Mouse (Mus musculus): Measurements from ENCODE around the gene Ofd1.
A peak's percentile ranks its signal among the peaks of the same experiment; 100 is the strongest.

The Ofd1 gene

DNA sequence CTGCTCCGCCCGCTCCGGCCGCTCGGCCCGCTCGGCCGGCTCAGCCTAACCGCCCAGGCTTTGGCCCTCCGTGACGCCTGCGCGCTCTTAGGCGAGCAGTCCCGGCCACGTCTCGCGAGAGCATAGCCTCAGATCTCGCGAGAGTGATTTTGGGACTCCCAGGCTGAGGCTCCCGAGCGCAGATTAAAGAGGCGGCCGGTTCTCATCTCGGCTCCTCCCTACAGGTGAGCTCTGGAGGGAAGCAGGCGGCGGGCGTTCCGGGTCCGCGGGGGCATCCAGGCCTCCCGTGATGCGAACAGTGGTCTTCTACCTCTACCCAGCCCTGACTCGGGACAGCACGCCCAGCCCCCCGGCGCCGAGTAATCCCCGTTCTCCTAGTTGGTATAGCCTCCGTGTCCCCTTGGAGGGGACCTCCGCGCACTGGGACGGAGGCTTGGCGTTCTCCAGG lies at the start of gene Ofd1:
Gene Ofd1, minus strand, starts transcription at position 89 of the 448 bp plus-strand sequence.
- DNase-seq (ENCODE audit: low spot score): peak; percentile 86

DNA sequence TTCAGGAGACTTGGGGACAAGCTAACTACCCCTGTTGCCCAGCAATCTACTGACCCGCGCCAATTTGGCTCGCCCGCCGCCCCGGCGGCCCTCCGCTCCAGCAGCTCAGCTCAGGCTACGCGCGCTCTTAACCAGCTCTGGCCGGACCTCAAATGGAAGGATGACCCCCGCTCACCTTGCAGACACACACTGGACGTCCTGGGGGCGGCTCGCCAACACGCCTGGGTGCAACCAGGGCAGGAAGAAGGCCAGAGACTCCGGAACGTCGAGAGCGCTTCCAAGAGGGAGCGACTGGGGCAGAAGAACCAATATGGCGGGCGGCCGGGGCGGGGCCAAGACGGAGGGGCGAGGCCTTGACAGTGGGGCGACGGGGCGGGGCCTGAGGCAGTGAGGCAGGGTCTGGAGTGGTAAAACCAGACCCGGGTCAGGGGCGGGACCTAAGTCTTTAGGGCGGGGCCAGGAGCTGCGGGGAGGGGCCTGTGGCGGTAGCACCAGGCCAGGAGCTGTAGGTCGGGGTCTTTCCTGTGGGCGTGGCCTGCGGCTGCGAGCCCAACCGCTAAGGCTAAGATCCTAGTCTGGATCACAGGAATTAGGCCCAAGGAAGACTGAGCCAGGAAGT lies 39.0 kb upstream of the Ofd1 start, which contains the start of gene Rab9:
Gene Rab9, minus strand, starts transcription at position 503 of the 619 bp plus-strand sequence.
- peak; percentile 91 for DNase-seq (ENCODE audit: low spot score)

- DNase-seq (ENCODE audit: low spot score): peak; percentile 2
Observed at GRCm38 (mm10) chrX:166478631-166479364, 38.3 kb upstream of the Ofd1 start.

DNA sequence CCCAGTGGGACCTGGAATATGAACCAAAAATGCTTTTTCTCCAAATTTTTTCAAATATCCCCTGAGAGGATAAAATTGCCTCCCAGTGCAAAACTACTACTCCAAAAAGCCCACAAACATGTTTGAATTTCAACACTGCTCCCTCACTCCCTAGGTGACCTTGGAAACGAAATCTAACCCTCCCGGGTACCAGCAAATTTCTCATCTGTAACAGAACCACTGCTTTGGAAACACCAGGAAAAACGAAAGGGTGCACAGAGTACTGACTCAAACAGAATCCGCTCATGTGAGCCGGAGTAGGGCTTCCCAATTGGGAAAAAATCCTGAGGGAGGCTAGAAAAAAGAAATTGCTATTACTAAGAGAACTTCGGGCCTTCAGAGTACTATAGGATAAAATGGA lies 36.9 kb upstream of the Ofd1 start:
- DNase-seq (ENCODE audit: low spot score): no peak

DNA sequence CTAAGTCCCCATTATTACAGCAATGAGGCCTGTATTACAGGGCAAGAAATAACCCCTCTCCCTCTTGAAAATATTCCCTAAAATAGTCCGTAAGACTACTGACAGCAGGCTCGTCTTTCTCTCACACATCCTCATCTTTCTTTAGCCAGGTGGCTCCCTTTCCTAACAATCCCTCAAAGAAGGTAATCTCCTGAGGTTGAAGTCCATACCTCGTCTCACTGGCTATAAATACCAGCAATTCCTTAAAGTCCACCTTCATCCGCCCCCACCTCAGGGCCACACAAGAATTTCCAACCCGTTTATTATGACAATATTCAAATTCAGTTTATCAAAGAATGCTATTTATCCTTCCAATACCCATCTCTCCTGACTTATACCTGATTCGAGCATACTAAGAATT lies 32.1 kb upstream of the Ofd1 start:
- DNase-seq (ENCODE audit: low spot score): no peak

- no peak for DNase-seq (ENCODE audit: low spot score)
Observed at GRCm38 (mm10) chrX:166468321-166468720, 27.8 kb upstream of the Ofd1 start.

- DNase-seq (ENCODE audit: low spot score): no peak
Observed at GRCm38 (mm10) chrX:166455525-166455924, 15.0 kb upstream of the Ofd1 start.

DNA sequence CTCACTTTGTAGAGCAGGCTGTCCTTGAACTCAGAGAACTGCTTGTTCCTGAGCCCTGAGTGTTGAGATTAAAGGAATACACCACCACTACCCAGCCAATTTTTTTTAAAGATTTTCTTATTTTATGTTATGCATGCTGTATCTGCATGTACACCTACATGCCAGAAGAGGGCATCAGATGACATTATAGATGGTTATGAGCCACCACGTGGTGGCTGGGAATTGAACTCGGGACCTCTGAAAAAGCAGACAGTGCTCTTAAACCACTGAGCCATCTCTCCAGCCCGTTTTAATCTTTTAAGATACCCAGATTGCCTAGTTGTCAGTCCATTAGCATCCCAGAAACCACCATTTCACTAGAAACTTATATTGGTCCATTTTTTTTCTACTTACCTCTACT lies 13.8 kb upstream of the Ofd1 start:
- no peak for DNase-seq (ENCODE audit: low spot score)

DNA sequence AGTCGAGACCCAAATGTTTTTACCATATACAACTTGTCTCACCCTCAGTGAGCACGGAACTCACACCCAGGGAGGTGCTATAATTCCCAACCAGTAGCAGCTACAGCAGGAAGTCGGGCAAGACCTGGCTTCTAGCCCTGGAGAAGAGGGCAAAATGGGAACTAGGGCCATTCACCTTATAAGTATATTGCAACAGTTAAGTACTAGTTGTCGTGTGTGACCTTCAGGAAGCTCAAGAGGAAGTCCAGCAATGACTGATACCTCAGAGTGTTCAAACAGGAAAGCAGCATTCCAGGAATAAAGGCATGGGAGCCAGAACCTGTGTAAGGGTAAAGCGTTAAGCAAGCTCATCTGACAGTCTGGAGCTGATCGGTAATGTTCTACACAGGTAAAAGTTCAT lies 13.0 kb upstream of the Ofd1 start:
- no peak for DNase-seq (ENCODE audit: low spot score)

DNA sequence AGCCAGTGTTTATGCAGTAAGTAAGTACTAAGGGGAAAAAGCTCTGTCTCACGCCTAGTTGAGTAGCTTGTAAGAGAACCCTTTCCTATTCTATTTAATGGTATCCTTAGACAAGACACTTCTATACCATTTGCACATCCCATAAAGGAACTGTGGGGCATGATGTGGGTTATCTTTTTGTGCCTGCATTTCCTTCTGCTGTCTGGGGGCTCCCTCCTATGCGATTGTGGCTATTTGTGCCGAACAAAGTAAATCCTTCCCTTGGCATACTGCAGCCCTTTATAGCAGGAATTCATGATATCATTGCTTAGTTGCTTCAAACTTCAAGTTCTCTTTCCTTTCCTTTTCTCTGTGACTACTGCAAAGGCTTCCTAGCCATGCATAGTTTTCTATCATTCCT lies 4.0 kb upstream of the Ofd1 start:
- DNase-seq (ENCODE audit: low spot score): no peak

DNA sequence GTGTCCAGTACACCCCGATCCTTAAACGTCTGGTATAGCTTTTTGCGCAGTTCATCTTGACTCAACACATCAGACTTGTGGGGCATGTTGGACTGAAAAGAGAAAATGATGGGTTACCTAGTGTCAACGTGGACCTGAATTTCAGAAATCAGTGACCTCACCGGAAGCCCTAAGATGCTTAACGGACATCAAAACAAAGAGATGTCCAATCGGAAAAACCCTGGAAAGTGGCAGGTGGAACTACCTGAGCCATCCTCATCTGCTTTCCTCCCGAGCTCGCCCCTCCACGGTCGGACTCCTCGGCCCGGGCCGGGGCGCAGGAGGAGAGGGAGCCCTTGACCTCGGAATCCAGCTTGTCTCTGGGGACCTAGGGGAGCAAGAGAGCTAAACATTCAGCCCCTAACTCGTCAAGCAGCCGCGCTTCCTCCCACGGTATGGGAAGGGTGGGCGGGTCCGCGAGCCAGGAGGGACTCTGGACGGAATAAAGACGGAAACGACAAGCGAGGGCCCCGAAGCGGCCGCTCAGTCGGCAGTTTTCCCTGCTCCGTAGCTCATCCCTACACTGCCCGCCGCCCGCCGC lies 378 bp downstream of the Ofd1 start, which contains the start of gene Trappc2:
Gene Trappc2, plus strand, starts transcription at position 539 of the 580 bp plus-strand sequence.
- DNase-seq (ENCODE audit: low spot score): peak; percentile 1

DNA sequence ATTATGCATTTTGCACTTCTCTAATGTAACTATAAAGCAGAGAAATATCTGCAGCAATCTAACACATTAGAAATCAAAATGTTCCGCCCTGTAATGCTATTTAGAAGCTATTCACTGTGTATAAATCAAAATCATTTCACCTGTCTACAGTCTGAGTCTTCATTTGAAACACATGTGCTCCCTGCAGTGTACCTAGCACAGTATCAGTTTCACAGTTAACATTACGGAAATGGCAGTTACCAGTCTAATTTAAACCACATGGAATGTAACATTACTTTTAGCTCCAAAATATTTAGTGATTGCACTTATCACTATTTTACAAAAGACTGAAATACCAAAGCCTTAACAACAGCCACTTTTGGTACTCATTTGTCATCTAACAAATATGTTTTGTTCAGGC lies 5.7 kb downstream of the Ofd1 start:
- DNase-seq (ENCODE audit: low spot score): no peak

- DNase-seq (ENCODE audit: low spot score): peak; percentile 2
Observed at GRCm38 (mm10) chrX:166416196-166416595, 24.3 kb downstream of the Ofd1 start.

GRCm38 (mm10) chrX:166407865-166408264 lies 32.6 kb downstream of the Ofd1 start:
- no peak for DNase-seq (ENCODE audit: low spot score)

- DNase-seq (ENCODE audit: low spot score): no peak
Observed at GRCm38 (mm10) chrX:166393753-166394152, 46.8 kb downstream of the Ofd1 start.

DNA sequence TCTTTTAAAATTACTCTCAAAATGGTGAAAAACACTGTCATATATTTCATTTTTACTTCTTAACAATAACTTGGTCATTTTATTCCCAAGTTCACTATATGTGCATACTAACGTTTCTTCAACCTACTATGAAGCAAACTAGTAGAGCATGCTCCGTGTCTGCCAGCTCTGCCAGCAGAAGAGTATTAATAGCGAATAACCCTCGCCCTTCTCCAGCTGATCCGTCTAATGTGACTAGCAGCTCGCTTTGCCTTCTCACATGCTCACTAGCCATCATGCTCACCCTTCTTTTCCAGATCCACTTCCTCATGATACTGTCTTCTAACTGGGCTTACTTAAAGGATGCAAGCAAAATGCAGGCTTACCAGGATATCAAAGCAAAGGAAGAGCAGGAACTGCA lies 53.8 kb downstream of the Ofd1 start:
- no peak for DNase-seq (ENCODE audit: low spot score)

- no peak for DNase-seq (ENCODE audit: low spot score)
Observed at GRCm38 (mm10) chrX:166384935-166385334, 55.6 kb downstream of the Ofd1 start.

DNA sequence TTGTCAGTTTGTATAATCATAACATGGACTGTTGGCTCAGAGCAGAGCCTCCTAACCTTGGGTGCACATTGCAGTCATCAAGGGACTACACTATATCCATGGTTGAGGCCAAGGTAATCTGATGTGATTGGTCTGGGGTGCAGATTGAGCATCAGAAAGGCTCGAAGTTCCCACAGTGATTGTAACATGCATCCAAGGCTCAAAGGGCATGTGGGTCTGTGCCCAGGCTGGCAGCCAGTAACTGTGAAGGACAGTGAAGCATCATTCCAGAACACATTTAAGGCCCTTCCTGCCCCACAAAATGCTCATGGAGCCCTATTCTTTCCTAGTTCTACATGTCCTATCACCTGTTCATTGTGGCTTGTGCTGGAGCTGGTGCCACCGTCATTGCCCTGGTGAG lies 56.9 kb downstream of the Ofd1 start:
- no peak for DNase-seq (ENCODE audit: low spot score)

- no peak for DNase-seq (ENCODE audit: low spot score)
Observed at GRCm38 (mm10) chrX:166378652-166379051, 61.9 kb downstream of the Ofd1 start.

DNA sequence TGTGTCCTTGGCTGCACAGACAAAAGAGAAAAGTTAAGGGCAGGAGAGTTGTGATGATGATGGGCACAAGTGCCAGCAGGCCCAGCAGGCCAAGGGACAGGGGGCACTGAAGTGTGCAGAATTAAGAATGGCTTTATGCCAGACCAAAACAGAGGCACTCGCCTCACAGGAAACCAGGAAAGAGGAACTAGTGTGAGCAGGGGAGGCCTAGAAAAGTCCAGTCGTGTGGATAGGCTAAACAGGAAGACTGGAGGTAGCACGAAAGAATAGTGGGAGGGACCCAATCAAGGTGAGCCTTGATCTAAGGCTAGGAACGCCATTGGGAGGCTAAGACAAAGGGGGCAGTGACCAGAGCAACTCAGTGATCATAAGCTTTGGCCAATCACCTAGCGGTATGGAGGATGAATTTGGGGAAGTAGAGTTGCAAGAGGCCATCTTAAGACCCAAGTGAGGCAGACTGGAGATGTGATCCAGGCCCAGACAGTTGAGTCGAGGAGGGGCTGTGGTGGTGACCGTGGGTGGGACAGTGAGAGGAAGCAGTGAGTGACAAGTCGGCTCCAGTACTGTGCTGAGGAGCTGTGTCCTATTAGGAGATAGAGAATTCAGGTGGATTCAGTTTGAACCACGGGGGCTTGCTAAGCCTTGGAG lies 63.7 kb downstream of the Ofd1 start:
- DNase-seq (ENCODE audit: low spot score): no peak

GRCm38 (mm10) chrX:166365458-166366213 lies 74.9 kb downstream of the Ofd1 start:
- no peak for DNase-seq (ENCODE audit: low spot score)

GRCm38 (mm10) chrX:166360455-166360854 lies 80.0 kb downstream of the Ofd1 start:
- DNase-seq (ENCODE audit: low spot score): no peak
